Mouse (Mus musculus) hindbrain, embryonic 12.5 days (tissue): Measurements from ENCODE around the gene Pidd1. TPM values are rescaled to one million over a fixed set of nuclear protein-coding genes. Genes with fewer than 3 reads are reported as not detected.

Experiments
- ATAC-seq: fragments of 200-750 bp; cut with Nextera tagmentation; 2 replicates; pipeline ENCODE4 v1.8.0; 2017; ENCODE audit warnings: moderate TSS enrichment; ENCODE audit not compliant: low FRiP score
- H3K27ac ChIP-seq: fragments of 300-500 bp; sonication (generic); 2 replicates; pipeline ENCODE4 v1.5.1; 2016; ENCODE audit warnings: mild to moderate bottlenecking
- H3K27me3 ChIP-seq: fragments of 300-500 bp; sonication (generic); 2 replicates; pipeline ENCODE4 v1.6.1; 2016; ENCODE audit warnings: mild to moderate bottlenecking
- H3K36me3 ChIP-seq: fragments of 300-500 bp; sonication (generic); 2 replicates; pipeline ENCODE4 v1.6.1; 2016; ENCODE audit warnings: mild to moderate bottlenecking
- H3K4me1 ChIP-seq: fragments of 300-500 bp; sonication (generic); 2 replicates; pipeline ENCODE4 v1.6.1; 2016
- H3K4me2 ChIP-seq: fragments of 300-500 bp; sonication (generic); replicated peaks from 2 replicates; pipeline ENCODE4 v1.6.1; 2016; ENCODE audit warnings: mild to moderate bottlenecking
- H3K4me3 ChIP-seq: fragments of 300-500 bp; sonication (generic); 2 replicates; pipeline ENCODE4 v1.5.1; 2016; ENCODE audit warnings: mild to moderate bottlenecking
- H3K9ac ChIP-seq: fragments of 300-500 bp; sonication (generic); 2 replicates; pipeline ENCODE4 v1.6.1; 2016; ENCODE audit warnings: mild to moderate bottlenecking, moderate library complexity
- H3K9me3 ChIP-seq: fragments of 300-500 bp; sonication (generic); replicated peaks from 2 replicates; pipeline ENCODE4 v1.6.1; 2016; ENCODE audit warnings: mild to moderate bottlenecking
- WGBS: fragments of 180-500 bp; shearing (Covaris S2); methylation state at CpG from one replicate; pipeline ENCODE4 v1.1.7; 2016; 5-methylcytosine and 5-hydroxymethylcytosine counted together
- polyA plus RNA-seq: library from polyadenylated mRNA; unstranded; fragments of >200 nt; fragmentation: Nextera tagmentation; extraction: Ambion mirVana; gene quantifications from 2 replicates; pipeline ENCODE4 v1.2.1, GENCODE M21; 2016

Pidd1 gene
- polyA plus RNA-seq, 1 experiment from 2014 or later = 11.6 TPM

GRCm38 (mm10) chr7:141480842-141481497 lies 37.1 kb upstream of the Pidd1 start:
- Histone ChIP-seq H3K4me3 (peak overlapping the region; percentile 64), H3K9me3 (no peaks in the 10 kb centered on the region), H3K9ac (0 out of 2 replicates have a peak overlapping the region, but pooled peaks have one; percentile 65), H3K4me2 (peak overlapping the region; percentile 93), H3K4me1 (peaks cover 32% of the 10 kb centered on the region), H3K27ac (no peak overlapping the region), H3K27me3 (peaks cover 42% of the 10 kb centered on the region), H3K36me3 (no peaks in the 10 kb centered on the region)
- WGBS = 9% methylated on average over 10 of the region's 10 CpGs
- ATAC-seq = peak; percentile 27

GRCm38 (mm10) chr7:141478270-141478748 lies 34.5 kb upstream of the Pidd1 start:
- peaks cover 42% of the 10 kb centered on the region for H3K27me3 ChIP-seq

GRCm38 (mm10) chr7:141477578-141478269 lies 33.9 kb upstream of the Pidd1 start:
- peaks cover 2% of the 10 kb centered on the region; the same call in 1 of the 2 replicates for H3K36me3 ChIP-seq
- H3K27me3 ChIP-seq = peaks cover 36% of the 10 kb centered on the region
- no peak overlapping the region for H3K9ac ChIP-seq
- no peak overlapping the region for H3K4me3 ChIP-seq
- H3K9me3 ChIP-seq = no peaks in the 10 kb centered on the region
- H3K27ac ChIP-seq = no peak overlapping the region
- no peak overlapping the region for H3K4me2 ChIP-seq
- WGBS = 67% methylated on average over 4 of the region's 4 CpGs
- H3K4me1 ChIP-seq = peaks cover 48% of the 10 kb centered on the region
- ATAC-seq = no peak

More at GRCm38 (mm10) chr7:141478270-141478748, 34.5 kb upstream of the Pidd1 start:
- H3K27ac ChIP-seq = no peak overlapping the region
- no peaks in the 10 kb centered on the region for H3K36me3 ChIP-seq
- H3K9me3 ChIP-seq = no peaks in the 10 kb centered on the region
- no peak overlapping the region for H3K9ac ChIP-seq
- peaks cover 50% of the 10 kb centered on the region for H3K4me1 ChIP-seq
- H3K4me2 ChIP-seq = no peak overlapping the region
- 77% methylated on average over 5 of the region's 5 CpGs for WGBS
- no peak overlapping the region for H3K4me3 ChIP-seq
- no peak for ATAC-seq

GRCm38 (mm10) chr7:141476981-141477370 lies 33.2 kb upstream of the Pidd1 start:
- H3K27ac ChIP-seq = peak overlapping the region; percentile 30
- no peak overlapping the region for H3K9ac ChIP-seq
- peaks cover 41% of the 10 kb centered on the region for H3K4me1 ChIP-seq
- ATAC-seq = no peak
- WGBS = 19% methylated on average over 7 of the region's 7 CpGs
- peaks cover 30% of the 10 kb centered on the region for H3K27me3 ChIP-seq
- H3K9me3 ChIP-seq = no peaks in the 10 kb centered on the region
- peak overlapping the region; percentile 84; the same call in 1 of the 2 replicates for H3K4me2 ChIP-seq
- H3K4me3 ChIP-seq = peak overlapping the region; percentile 55
- H3K36me3 ChIP-seq = peaks cover 10% of the 10 kb centered on the region

GRCm38 (mm10) chr7:141476226-141476980 lies 32.6 kb upstream of the Pidd1 start:
- Histone ChIP-seq H3K4me2 (peak overlapping the region; percentile 84), H3K27ac (peak overlapping the region; percentile 30), H3K4me1 (peaks cover 39% of the 10 kb centered on the region), H3K36me3 (peaks cover 13% of the 10 kb centered on the region), H3K9me3 (no peaks in the 10 kb centered on the region), H3K4me3 (peak overlapping the region; percentile 55), H3K9ac (no peak overlapping the region; the same call in 1 of the 2 replicates), H3K27me3 (peaks cover 30% of the 10 kb centered on the region)
- 5% methylated on average over 16 of the region's 17 CpGs for WGBS
- ATAC-seq = no peak

- H3K27ac ChIP-seq = peak overlapping the region; percentile 30; the same call in 1 of the 2 replicates
- H3K9me3 ChIP-seq = no peaks in the 10 kb centered on the region
- peak overlapping the region; percentile 55 for H3K4me3 ChIP-seq
- peak overlapping the region; percentile 84 for H3K4me2 ChIP-seq
- peaks cover 32% of the 10 kb centered on the region for H3K4me1 ChIP-seq
- peaks cover 30% of the 10 kb centered on the region for H3K27me3 ChIP-seq
- 2% methylated on average over 12 of the region's 12 CpGs for WGBS
- H3K36me3 ChIP-seq = peaks cover 19% of the 10 kb centered on the region
- ATAC-seq = 0 out of 2 replicates have a peak, but pooled peaks have one; percentile 2
- H3K9ac ChIP-seq = peak overlapping the region; percentile 85
Observed at GRCm38 (mm10) chr7:141475805-141476158, 32.0 kb upstream of the Pidd1 start.

GRCm38 (mm10) chr7:141475011-141475804 lies 31.4 kb upstream of the Pidd1 start, which contains the start of the genes Polr2l and Tspan4:
TSS of gene Polr2l (minus strand) at chr7:141475132.
TSS of gene Tspan4 (plus strand) at chr7:141475240.
- peak; percentile 80 for ATAC-seq
- under 1% methylated on average over 87 of the region's 87 CpGs for WGBS
- Histone ChIP-seq H3K4me3 (peak within 1 kb of the TSS; percentile 55), H3K9ac (peak within 1 kb of the TSS; percentile 85), H3K9me3 (no peaks in the 10 kb centered on the region), H3K4me2 (peak within 1 kb of the TSS; percentile 84), H3K4me1 (peaks cover 35% of the 10 kb centered on the region), H3K36me3 (peaks cover 25% of the 10 kb centered on the region), H3K27ac (peak within 1 kb of the TSS; percentile 90), H3K27me3 (peaks cover 30% of the 10 kb centered on the region)

- WGBS = 11% methylated on average over 5 of the region's 5 CpGs
- Histone ChIP-seq H3K27me3 (peaks cover 30% of the 10 kb centered on the region), H3K27ac (no peak overlapping the region), H3K4me2 (peak overlapping the region; percentile 84), H3K4me1 (peaks cover 46% of the 10 kb centered on the region), H3K9ac (peak overlapping the region; percentile 85), H3K9me3 (no peaks in the 10 kb centered on the region), H3K4me3 (peak overlapping the region; percentile 55), H3K36me3 (peaks cover 34% of the 10 kb centered on the region)
- ATAC-seq = no peak
Observed at GRCm38 (mm10) chr7:141474160-141474559, 30.3 kb upstream of the Pidd1 start.

- Histone ChIP-seq H3K27me3 (peaks cover 23% of the 10 kb centered on the region), H3K9ac (no peak overlapping the region), H3K36me3 (peaks cover 34% of the 10 kb centered on the region), H3K9me3 (no peaks in the 10 kb centered on the region), H3K4me3 (no peak overlapping the region), H3K27ac (no peak overlapping the region), H3K4me1 (peaks cover 59% of the 10 kb centered on the region), H3K4me2 (no peak overlapping the region)
- ATAC-seq = no peak
- 93% methylated on average over 6 of the region's 6 CpGs for WGBS
Observed at GRCm38 (mm10) chr7:141472763-141473162, 28.9 kb upstream of the Pidd1 start.

GRCm38 (mm10) chr7:141472226-141472625 lies 28.4 kb upstream of the Pidd1 start:
- peaks cover 18% of the 10 kb centered on the region for H3K27me3 ChIP-seq
- H3K9ac ChIP-seq = no peak overlapping the region
- H3K4me1 ChIP-seq = peaks cover 59% of the 10 kb centered on the region
- peaks cover 34% of the 10 kb centered on the region for H3K36me3 ChIP-seq
- no peak overlapping the region for H3K27ac ChIP-seq
- 79% methylated on average over 6 of the region's 6 CpGs for WGBS
- no peaks in the 10 kb centered on the region for H3K9me3 ChIP-seq
- H3K4me2 ChIP-seq = no peak overlapping the region
- no peak for ATAC-seq
- H3K4me3 ChIP-seq = no peak overlapping the region

- Histone ChIP-seq H3K9me3 (no peaks in the 10 kb centered on the region), H3K27me3 (peaks cover 14% of the 10 kb centered on the region), H3K4me2 (no peak overlapping the region), H3K36me3 (peaks cover 34% of the 10 kb centered on the region), H3K9ac (no peak overlapping the region), H3K27ac (no peak overlapping the region), H3K4me3 (no peak overlapping the region), H3K4me1 (peaks cover 56% of the 10 kb centered on the region)
- WGBS = 98% methylated on average over 1 of the region's 1 CpGs
- ATAC-seq = no peak
Observed at GRCm38 (mm10) chr7:141471236-141471635, 27.4 kb upstream of the Pidd1 start.
